Mouse (Mus musculus) small intestine, adult 2 months (tissue): Measurements from ENCODE around the gene St7. TPM values are rescaled to one million over a fixed set of nuclear protein-coding genes. Genes with fewer than 3 reads are reported as not detected.
A peak's percentile ranks its signal among the peaks of the same experiment; 100 is the strongest.

Experiments
- H3K27ac ChIP-seq: fragments of 200-500 bp; 2 replicates; pipeline ENCODE4 v1.5.1; 2012; ENCODE audit warnings: low read depth, low read length, control low read depth, inconsistent platforms; ENCODE audit not compliant: insufficient read depth
- H3K27me3 ChIP-seq: fragments of 200-500 bp; 2 replicates; pipeline ENCODE4 v1.6.1; 2012; ENCODE audit warnings: mild to moderate bottlenecking, moderate library complexity, low read length, inconsistent platforms; ENCODE audit not compliant: control insufficient read depth, insufficient read depth
- H3K36me3 ChIP-seq: fragments of 200-500 bp; 2 replicates; pipeline ENCODE4 v1.6.1; 2012; ENCODE audit warnings: mild to moderate bottlenecking, low read length, control low read depth, inconsistent platforms; ENCODE audit not compliant: control insufficient read depth, insufficient read depth
- H3K4me1 ChIP-seq: fragments of 200-500 bp; 2 replicates; pipeline ENCODE4 v1.6.1; 2012; ENCODE audit warnings: low read length, inconsistent platforms, mixed read lengths; ENCODE audit not compliant: control insufficient read depth, insufficient read depth, insufficient read length
- H3K4me3 ChIP-seq: fragments of 200-500 bp; 2 replicates; pipeline ENCODE4 v1.5.1; 2012; ENCODE audit warnings: low read depth, mild to moderate bottlenecking, control low read depth, inconsistent platforms, low read length, moderate library complexity
- CTCF ChIP-seq: fragments of 200-500 bp; IDR thresholded peaks from 2 replicates; pipeline ENCODE4 v1.5.1; 2012; ENCODE audit warnings: low read depth, mild to moderate bottlenecking, control low read depth, inconsistent platforms, low read length, moderate library complexity, mixed read lengths; ENCODE audit not compliant: insufficient replicate concordance, insufficient read length; ENCODE audit errors: extremely low read depth
- POLR2A ChIP-seq: fragments of 200-500 bp; IDR thresholded peaks from 2 replicates; pipeline ENCODE4 v1.6.1; 2012; ENCODE audit warnings: low read depth, mild to moderate bottlenecking, control low read depth, inconsistent platforms, low read length, moderate library complexity
- WGBS: fragments of 180-500 bp; shearing (Covaris S2); methylation state at CpG from one replicate; pipeline ENCODE4 v1.1.7; 2018; 5-methylcytosine and 5-hydroxymethylcytosine counted together
- polyA plus RNA-seq: library from polyadenylated mRNA; depleted of rRNA; stranded (reverse); fragments of >200 nt; gene quantifications from 2 replicates; pipeline ENCODE4 v1.2.3, GENCODE M21; 2012

Gene St7
- polyA plus RNA-seq, 1 experiment, result 3.3 TPM

GRCm38 (mm10) chr6:17797271-17797713 lies 104.6 kb downstream of the St7 start:
- Histone ChIP-seq H3K4me1 (no peaks in the 10 kb centered on the region; the same call in 1 of the 2 replicates), H3K36me3 (no peaks in the 10 kb centered on the region), H3K4me3 (no peak overlapping the region), H3K27ac (no peak overlapping the region), H3K27me3 (no peaks in the 10 kb centered on the region)
- TF ChIP-seq POLR2A (no peak), CTCF (no peak)
- WGBS, result 95% methylated on average over 5 of the region's 5 CpGs

GRCm38 (mm10) chr6:17800694-17801093 lies 108.0 kb downstream of the St7 start:
- 85% methylated on average over 5 of the region's 5 CpGs for WGBS
- Histone ChIP-seq H3K27me3 (no peaks in the 10 kb centered on the region), H3K27ac (no peak overlapping the region), H3K4me3 (no peak overlapping the region), H3K36me3 (no peaks in the 10 kb centered on the region), H3K4me1 (no peaks in the 10 kb centered on the region)
- TF ChIP-seq CTCF, result no peak
- no peak for TF ChIP-seq POLR2A

GRCm38 (mm10) chr6:17804468-17804867 lies 111.7 kb downstream of the St7 start:
- Histone ChIP-seq H3K36me3 (no peaks in the 10 kb centered on the region), H3K4me3 (no peak overlapping the region), H3K4me1 (no peaks in the 10 kb centered on the region), H3K27me3 (no peaks in the 10 kb centered on the region), H3K27ac (no peak overlapping the region)
- TF ChIP-seq POLR2A, result no peak
- no peak for TF ChIP-seq CTCF
- WGBS, result 71% methylated on average over 3 of the region's 3 CpGs

- Histone ChIP-seq H3K27me3 (no peaks in the 10 kb centered on the region), H3K27ac (no peak overlapping the region), H3K4me1 (no peaks in the 10 kb centered on the region; the same call in 1 of the 2 replicates), H3K36me3 (no peaks in the 10 kb centered on the region), H3K4me3 (no peak overlapping the region)
- no peak for TF ChIP-seq CTCF
- TF ChIP-seq POLR2A, result no peak
- WGBS, result 56% methylated on average over 4 of the region's 4 CpGs
Observed at GRCm38 (mm10) chr6:17806569-17806968, 113.8 kb downstream of the St7 start.

- 21% methylated on average over 2 of the region's 2 CpGs for WGBS
- Histone ChIP-seq H3K27ac (peak overlapping the region; percentile 21; the same call in 1 of the 2 replicates), H3K36me3 (no peaks in the 10 kb centered on the region), H3K27me3 (no peaks in the 10 kb centered on the region), H3K4me1 (no peaks in the 10 kb centered on the region; the same call in 1 of the 2 replicates), H3K4me3 (no peak overlapping the region)
- TF ChIP-seq POLR2A (no peak), CTCF (no peak)
Observed at GRCm38 (mm10) chr6:17811063-17811462, 118.3 kb downstream of the St7 start.

- Histone ChIP-seq H3K36me3 (no peaks in the 10 kb centered on the region), H3K4me3 (no peak overlapping the region), H3K27me3 (no peaks in the 10 kb centered on the region), H3K4me1 (no peaks in the 10 kb centered on the region; the same call in 1 of the 2 replicates), H3K27ac (no peak overlapping the region)
- no peak for TF ChIP-seq CTCF
- no peak for TF ChIP-seq POLR2A
Observed at GRCm38 (mm10) chr6:17811531-17811930, 118.8 kb downstream of the St7 start.

- H3K4me1 ChIP-seq, result no peaks in the 10 kb centered on the region; the same call in 1 of the 2 replicates
- H3K27ac ChIP-seq, result no peak overlapping the region
- no peaks in the 10 kb centered on the region for H3K27me3 ChIP-seq
- TF ChIP-seq POLR2A, result no peak
- no peak for TF ChIP-seq CTCF
- WGBS, result 52% methylated on average over 2 of the region's 2 CpGs
- H3K4me3 ChIP-seq, result no peak overlapping the region
- H3K36me3 ChIP-seq, result no peaks in the 10 kb centered on the region
Observed at GRCm38 (mm10) chr6:17814074-17814649, 121.4 kb downstream of the St7 start.

GRCm38 (mm10) chr6:17816865-17817435 lies 124.2 kb downstream of the St7 start:
- H3K27me3 ChIP-seq, result no peaks in the 10 kb centered on the region
- H3K36me3 ChIP-seq, result no peaks in the 10 kb centered on the region
- TF ChIP-seq CTCF (no peak), POLR2A (no peak)
- H3K4me1 ChIP-seq, result no peaks in the 10 kb centered on the region
- WGBS, result 41% methylated on average over 3 of the region's 3 CpGs
- H3K4me3 ChIP-seq, result no peak overlapping the region
- H3K27ac ChIP-seq, result no peak overlapping the region
